Mouse (Mus musculus): ENCODE measurements around the gene Rps6kb2.

Gene Rps6kb2

GRCm38 (mm10) chr19:4119716-4120487, 43.3 kb downstream of the Rps6kb2 start:
- DNase-seq (ENCODE audit: low spot score), result no peak

DNA sequence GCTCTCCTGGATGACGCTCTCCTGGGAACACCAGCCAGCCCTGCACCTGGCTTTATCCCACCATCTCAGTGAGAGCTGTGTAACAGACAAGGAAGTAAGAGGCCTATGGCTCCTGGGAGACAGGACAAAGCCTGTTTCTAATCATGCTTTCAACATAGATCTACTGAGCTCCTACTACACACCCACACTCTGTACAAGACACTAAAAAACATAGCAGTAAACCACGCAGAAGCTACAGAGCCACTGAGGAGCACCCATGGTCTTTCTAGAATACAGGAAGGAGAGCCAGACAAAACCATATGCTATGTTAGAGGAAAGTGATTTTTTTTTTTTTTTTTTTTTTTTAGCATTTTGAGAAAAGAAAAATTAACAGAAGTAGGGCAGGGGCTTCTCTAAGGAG, 44.8 kb downstream of the Rps6kb2 start:
- no peak for DNase-seq (ENCODE audit: low spot score)

- DNase-seq (ENCODE audit: low spot score), result no peak
These were observed 46.1 kb downstream of the Rps6kb2 start for GRCm38 (mm10) chr19:4117006-4117405.

DNA sequence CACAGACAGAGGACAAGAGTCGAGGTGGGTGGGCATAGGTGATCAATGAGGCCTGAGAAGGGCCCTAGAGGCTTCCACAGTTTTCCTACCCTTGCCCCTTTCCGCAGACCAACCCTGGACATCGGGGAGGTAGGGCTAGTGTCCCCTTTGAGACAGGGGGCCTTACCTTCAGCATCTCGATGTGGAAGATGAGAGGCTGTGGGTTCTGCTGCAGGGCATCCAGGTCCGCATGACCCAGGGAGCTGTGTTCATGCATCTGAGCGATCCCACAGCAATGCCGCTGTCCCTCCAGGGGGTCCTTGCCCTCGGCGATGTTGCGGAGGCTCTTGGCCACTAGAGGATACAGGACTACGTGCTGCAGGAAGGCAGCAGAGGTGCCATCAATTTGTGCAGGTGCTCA, 47.3 kb downstream of the Rps6kb2 start:
- DNase-seq (ENCODE audit: low spot score), result no peak

DNA sequence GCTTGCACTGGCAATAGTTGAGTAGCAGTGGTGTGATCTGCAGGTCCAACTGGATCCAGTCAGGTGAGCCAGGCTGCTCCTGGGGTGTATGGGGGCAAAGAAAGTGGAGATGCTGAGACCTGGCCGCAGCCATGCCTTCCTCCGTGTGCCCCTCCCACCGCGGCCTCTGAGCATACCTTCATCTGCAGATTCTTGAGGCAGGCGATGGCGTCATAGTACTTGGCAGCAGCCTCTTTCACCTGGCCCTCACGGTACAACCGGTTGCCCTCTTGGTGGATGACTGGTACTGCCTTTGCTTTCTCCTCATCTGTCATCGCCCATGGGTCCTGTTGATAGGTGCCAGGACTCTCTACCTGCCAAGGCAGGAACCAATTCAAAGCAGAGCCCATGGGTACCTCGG, 48.0 kb downstream of the Rps6kb2 start:
- no peak for DNase-seq (ENCODE audit: low spot score)

DNA sequence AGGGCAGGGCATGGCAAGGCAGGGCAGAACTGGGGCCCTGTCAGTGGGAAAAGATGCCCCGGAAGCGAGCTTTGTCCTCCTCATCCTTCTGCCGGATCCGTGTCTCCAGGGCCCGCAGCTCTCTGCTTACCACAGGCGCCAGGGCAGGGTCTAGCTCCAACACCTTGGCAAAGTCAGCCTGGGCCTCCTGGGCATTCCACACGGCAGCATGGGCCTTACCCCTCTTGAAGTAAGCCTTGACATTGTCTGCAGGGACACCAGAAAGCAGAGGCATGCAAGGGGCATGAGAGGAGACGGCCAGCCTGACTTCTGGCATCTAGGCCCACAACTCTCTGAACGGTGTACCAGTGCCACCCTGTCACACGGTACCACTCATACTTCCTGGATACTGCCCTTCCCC, 48.6 kb downstream of the Rps6kb2 start:
- no peak for DNase-seq (ENCODE audit: low spot score)

GRCm38 (mm10) chr19:4113806-4114230, 49.3 kb downstream of the Rps6kb2 start:
- DNase-seq (ENCODE audit: low spot score), result no peak

DNA sequence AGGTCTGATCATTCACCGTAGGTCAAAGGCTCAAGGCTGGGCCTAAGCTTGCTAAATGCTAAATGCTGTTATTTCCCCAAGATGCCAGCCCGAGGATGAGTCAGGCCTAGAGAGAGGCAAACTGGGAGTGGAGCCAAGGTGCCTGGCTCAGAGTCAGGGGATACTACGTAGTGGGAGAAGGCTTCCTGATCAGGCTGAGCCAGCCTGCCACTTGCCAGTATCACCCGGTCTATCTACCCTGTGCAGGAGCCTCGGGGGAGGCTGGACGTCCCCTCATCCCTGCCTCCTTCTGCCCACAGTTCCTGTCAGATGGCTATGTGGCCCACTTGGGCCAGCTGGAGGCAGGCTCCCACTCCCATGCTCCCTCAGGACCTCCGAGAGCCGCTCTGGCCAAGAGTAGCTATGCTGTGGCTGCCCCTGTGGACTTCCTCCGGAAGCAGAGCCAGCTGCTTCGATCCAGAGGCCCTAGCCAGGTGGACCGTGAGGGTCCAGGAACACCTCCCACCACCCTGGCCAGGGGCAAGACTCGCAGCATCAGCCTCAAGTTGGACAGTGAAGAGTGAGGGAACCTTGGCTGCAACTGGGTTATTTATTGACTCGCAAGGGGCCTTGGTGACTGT, 49.9 kb downstream of the Rps6kb2 start:
- peak; percentile 79 for DNase-seq (ENCODE audit: low spot score)

GRCm38 (mm10) chr19:4112063-4112960, 50.8 kb downstream of the Rps6kb2 start:
- no peak for DNase-seq (ENCODE audit: low spot score)

- no peak for DNase-seq (ENCODE audit: low spot score)
These were observed 54.6 kb downstream of the Rps6kb2 start for GRCm38 (mm10) chr19:4108535-4108934.

GRCm38 (mm10) chr19:4106654-4107053, 56.5 kb downstream of the Rps6kb2 start:
- no peak for DNase-seq (ENCODE audit: low spot score)

DNA sequence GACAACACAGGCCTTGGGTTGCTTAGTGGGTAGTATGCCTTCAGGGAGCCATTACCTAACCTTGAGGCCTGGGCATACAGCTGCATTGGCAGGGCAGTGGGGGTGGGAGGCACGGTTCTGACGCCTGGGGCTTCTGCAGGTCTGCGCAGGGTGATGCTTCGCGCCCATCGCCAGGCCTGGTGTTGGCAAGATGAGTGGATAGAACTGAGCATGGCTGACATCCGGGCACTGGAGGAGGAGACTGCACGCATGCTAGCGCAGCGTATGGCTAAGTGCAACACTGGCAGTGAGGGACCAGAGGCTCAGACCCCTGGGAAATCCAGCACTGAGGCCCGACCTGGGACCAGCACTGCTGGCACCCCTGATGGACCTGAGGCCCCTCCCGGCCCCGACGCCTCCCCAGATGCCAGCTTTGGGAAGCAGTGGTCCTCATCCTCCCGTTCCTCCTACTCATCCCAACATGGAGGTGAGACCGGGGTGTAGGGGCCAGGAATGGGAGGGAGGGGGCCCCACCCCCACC, 58.4 kb downstream of the Rps6kb2 start:
- DNase-seq (ENCODE audit: low spot score), result no peak
